Mouse (Mus musculus) lung, adult 2 months (tissue): ENCODE data around the gene Slc13a1.

Experiments
- CTCF ChIP-seq: fragments of 200-500 bp; IDR thresholded peaks from 2 replicates; pipeline ENCODE4 v1.5.1; 2011; ENCODE audit warnings: mild to moderate bottlenecking, low read length, control low read depth; ENCODE audit not compliant: insufficient read depth
- POLR2A ChIP-seq: fragments of 200-500 bp; IDR thresholded peaks from 2 replicates; pipeline ENCODE4 v1.6.1; 2011; ENCODE audit warnings: low read depth, mild to moderate bottlenecking, control low read depth, low read length, borderline replicate concordance; ENCODE audit errors: extremely low read depth

- TF ChIP-seq CTCF, result no peak
- TF ChIP-seq POLR2A, result no peak
These were observed 4.8 kb upstream of the Slc13a1 start for GRCm38 (mm10) chr6:24172736-24173135.
